Mouse (Mus musculus) kidney, postnatal 0 days (tissue): ENCODE results near the gene Bbx. TPM values are rescaled to one million over a fixed set of nuclear protein-coding genes. Genes with fewer than 3 reads are reported as not detected.

Source experiments
- ATAC-seq: fragments of 200-750 bp; cut with Nextera tagmentation; replicated peaks from 2 replicates; pipeline ENCODE4 v1.8.0; 2017; ENCODE audit warnings: low read depth, moderate number of reproducible peaks, moderate TSS enrichment, moderate library complexity; ENCODE audit not compliant: low FRiP score
- DNase-seq: peaks from one replicate; pipeline ENCODE4 v3.0.0-alpha.2; 2016; ENCODE audit warnings: low spot score
- H3K27ac ChIP-seq: fragments of 300-500 bp; sonication (generic); 2 replicates; pipeline ENCODE4 v1.5.1; 2014; ENCODE audit warnings: mild to moderate bottlenecking
- H3K27me3 ChIP-seq: fragments of 300-500 bp; sonication (generic); 2 replicates; pipeline ENCODE4 v1.6.1; 2014; ENCODE audit warnings: low read length, mixed read lengths; ENCODE audit not compliant: insufficient read depth
- H3K36me3 ChIP-seq: fragments of 300-500 bp; sonication (generic); 2 replicates; pipeline ENCODE4 v1.6.1; 2014; ENCODE audit warnings: low read length, mixed read lengths; ENCODE audit not compliant: insufficient read depth
- H3K4me1 ChIP-seq: fragments of 300-500 bp; sonication (generic); replicated peaks from 2 replicates; pipeline ENCODE4 v1.6.1; 2014; ENCODE audit warnings: antibody characterized with exemption, low read length, mixed read lengths; ENCODE audit not compliant: insufficient read depth
- H3K4me2 ChIP-seq: fragments of 300-500 bp; sonication (generic); 2 replicates; pipeline ENCODE4 v1.6.1; 2014; ENCODE audit warnings: mild to moderate bottlenecking, low read length, moderate library complexity, mixed read lengths
- H3K4me3 ChIP-seq: fragments of 300-500 bp; sonication (generic); replicated peaks from 2 replicates; pipeline ENCODE4 v1.5.1; 2014; ENCODE audit warnings: low read depth, low read length
- H3K9ac ChIP-seq: fragments of 300-500 bp; sonication (generic); 2 replicates; pipeline ENCODE4 v1.6.1; 2014; ENCODE audit warnings: low read depth, low read length
- H3K9me3 ChIP-seq: fragments of 300-500 bp; sonication (generic); replicated peaks from 2 replicates; pipeline ENCODE4 v1.6.1; 2016; ENCODE audit warnings: low read length, inconsistent platforms, mixed read lengths
- CTCF ChIP-seq: IDR thresholded peaks from 2 replicates; pipeline ENCODE4 v1.5.1; 2016; ENCODE audit warnings: antibody characterized with exemption, low read depth, mild to moderate bottlenecking, moderate library complexity
- WGBS: fragments of 180-500 bp; shearing (Covaris S2); extraction: QIAGEN DNeasy Blood & Tissue Kit; methylation state at CpG from one replicate; pipeline ENCODE4 v1.1.7; 2014; 5-methylcytosine and 5-hydroxymethylcytosine counted together
- polyA plus RNA-seq: library from polyadenylated mRNA; unstranded; fragments of >200 nt; fragmentation: Nextera tagmentation; extraction: Ambion mirVana; gene quantifications from 2 replicates; pipeline ENCODE4 v1.2.1, GENCODE M21; 2015

Gene Bbx
- polyA plus RNA-seq, 1 experiment from 2014 or later: 25.5 TPM

- no peaks in the 10 kb centered on the region for H3K4me1 ChIP-seq
- no peak for DNase-seq
- peaks cover 13% of the 10 kb centered on the region for H3K36me3 ChIP-seq
- peak; percentile 50 for TF ChIP-seq CTCF
- H3K4me2 ChIP-seq: no peak overlapping the region
- H3K27ac ChIP-seq: no peak overlapping the region
- no peak overlapping the region for H3K9ac ChIP-seq
- no peak for ATAC-seq
- no peaks in the 10 kb centered on the region for H3K9me3 ChIP-seq
- no peak overlapping the region for H3K4me3 ChIP-seq
- no peaks in the 10 kb centered on the region for H3K27me3 ChIP-seq
Measured at GRCm38 (mm10) chr16:50217084-50217483, 215.1 kb downstream of the Bbx start.

DNA sequence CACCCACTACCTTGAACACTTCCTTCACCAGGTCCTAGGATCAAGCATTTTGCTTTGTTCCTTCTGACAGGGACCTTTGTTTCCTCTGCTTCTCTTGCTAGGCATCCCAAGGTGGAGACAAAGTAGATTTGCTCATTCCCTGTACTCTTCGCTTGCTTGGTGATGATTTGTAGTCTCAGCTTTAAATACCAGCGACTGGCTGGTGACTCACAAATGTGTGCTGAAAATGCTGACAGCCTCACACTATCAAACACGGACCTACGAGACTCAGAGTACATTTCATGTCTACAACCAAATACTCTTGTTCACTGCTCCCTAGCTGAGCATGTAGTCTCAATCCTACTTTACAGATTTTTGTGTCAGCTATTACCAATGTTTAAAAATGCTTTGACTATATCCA, 220.5 kb downstream of the Bbx start:
- Histone ChIP-seq H3K4me2 (no peak overlapping the region), H3K4me3 (no peak overlapping the region), H3K9ac (no peak overlapping the region), H3K36me3 (0 out of 2 replicates have a peak, but pooled peaks cover 7% of the 10 kb centered on the region), H3K9me3 (no peaks in the 10 kb centered on the region), H3K4me1 (no peaks in the 10 kb centered on the region), H3K27me3 (no peaks in the 10 kb centered on the region), H3K27ac (no peak overlapping the region)
- TF ChIP-seq CTCF: no peak
- ATAC-seq (no peak), DNase-seq (no peak)
- 85% methylated on average over 4 of the region's 4 CpGs for WGBS

GRCm38 (mm10) chr16:50211231-50211630, 221.0 kb downstream of the Bbx start:
- no peak overlapping the region for H3K4me3 ChIP-seq
- no peak for DNase-seq
- H3K4me2 ChIP-seq: no peak overlapping the region
- H3K27ac ChIP-seq: no peak overlapping the region
- no peaks in the 10 kb centered on the region for H3K9me3 ChIP-seq
- 73% methylated on average over 6 of the region's 6 CpGs for WGBS
- H3K4me1 ChIP-seq: no peaks in the 10 kb centered on the region
- no peak overlapping the region for H3K9ac ChIP-seq
- TF ChIP-seq CTCF: no peak
- H3K36me3 ChIP-seq: 0 out of 2 replicates have a peak, but pooled peaks cover 7% of the 10 kb centered on the region
- H3K27me3 ChIP-seq: no peaks in the 10 kb centered on the region
- no peak for ATAC-seq

DNA sequence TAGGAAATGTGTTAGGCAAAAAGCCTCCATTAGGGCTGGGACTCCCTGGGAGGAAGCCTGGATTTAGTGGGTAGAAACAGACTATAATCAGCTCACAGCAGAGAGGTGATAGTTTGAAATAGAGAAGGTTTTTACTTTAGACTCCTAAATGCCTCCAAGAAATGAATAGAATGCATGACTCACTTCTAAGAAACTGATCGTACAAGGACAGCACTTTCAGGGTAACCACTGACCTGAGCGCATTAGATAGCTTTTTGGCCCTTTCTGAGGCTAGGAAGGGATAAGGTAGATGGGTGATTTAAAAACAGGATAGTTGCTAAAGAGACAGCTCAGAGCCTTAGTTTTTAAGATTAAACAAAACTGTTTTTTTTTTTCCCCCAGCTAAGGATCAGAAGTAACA, 221.4 kb downstream of the Bbx start:
- WGBS: 87% methylated on average over 2 of the region's 2 CpGs
- ATAC-seq: no peak
- H3K9me3 ChIP-seq: no peaks in the 10 kb centered on the region

GRCm38 (mm10) chr16:50204944-50205343, 227.2 kb downstream of the Bbx start:
- no peak for ATAC-seq

More for the DNA sequence above, 221.4 kb downstream of the Bbx start:
- Histone ChIP-seq H3K27ac (no peak overlapping the region), H3K9ac (no peak overlapping the region), H3K36me3 (0 out of 2 replicates have a peak, but pooled peaks cover 7% of the 10 kb centered on the region), H3K4me3 (no peak overlapping the region), H3K27me3 (no peaks in the 10 kb centered on the region), H3K4me1 (no peaks in the 10 kb centered on the region), H3K4me2 (no peak overlapping the region)
- TF ChIP-seq CTCF: no peak
- DNase-seq: no peak

DNA sequence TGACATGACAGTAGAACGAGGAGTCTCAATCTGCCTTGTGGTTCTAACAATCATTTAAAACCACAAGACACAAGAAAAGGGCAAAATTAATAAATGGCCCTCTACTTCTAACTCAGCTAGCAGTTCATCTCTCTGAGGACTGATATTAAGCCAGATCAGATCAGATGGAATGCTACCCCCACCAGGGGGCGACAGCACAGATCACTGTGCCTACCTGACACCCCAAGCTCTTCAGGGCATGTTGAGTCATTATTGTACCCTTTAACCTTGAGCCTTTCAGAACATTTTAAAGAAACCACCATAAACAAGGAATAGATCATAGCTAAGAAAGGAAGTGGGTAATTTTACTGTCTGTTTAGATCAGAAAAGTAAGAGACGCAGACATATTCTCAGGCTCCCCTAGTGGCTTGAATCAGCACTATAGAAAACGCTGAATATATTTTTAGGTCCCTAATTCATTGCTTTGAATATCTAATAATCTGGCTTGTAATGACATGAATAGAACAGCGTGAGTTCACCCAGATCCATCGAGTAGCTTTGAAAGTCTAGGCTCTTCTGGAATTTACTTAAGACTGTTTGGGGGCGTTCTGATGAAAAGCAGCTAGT, 230.5 kb downstream of the Bbx start:
- Histone ChIP-seq H3K9ac (no peak overlapping the region), H3K4me2 (no peak overlapping the region), H3K4me3 (no peak overlapping the region), H3K4me1 (no peaks in the 10 kb centered on the region), H3K27me3 (no peaks in the 10 kb centered on the region), H3K27ac (no peak overlapping the region), H3K9me3 (no peaks in the 10 kb centered on the region), H3K36me3 (peaks cover 16% of the 10 kb centered on the region; the same call in 1 of the 2 replicates)
- no peak for ATAC-seq
- WGBS: 83% methylated on average over 7 of the region's 7 CpGs
- TF ChIP-seq CTCF: peak; percentile 68
- DNase-seq: no peak

More at GRCm38 (mm10) chr16:50204944-50205343, 227.2 kb downstream of the Bbx start:
- Histone ChIP-seq H3K9me3 (no peaks in the 10 kb centered on the region), H3K36me3 (0 out of 2 replicates have a peak, but pooled peaks cover 3% of the 10 kb centered on the region), H3K9ac (no peak overlapping the region), H3K27ac (no peak overlapping the region), H3K4me1 (no peaks in the 10 kb centered on the region), H3K27me3 (no peaks in the 10 kb centered on the region), H3K4me2 (no peak overlapping the region), H3K4me3 (no peak overlapping the region)
- 89% methylated on average over 3 of the region's 3 CpGs for WGBS
- DNase-seq: no peak
- no peak for TF ChIP-seq CTCF
